Mouse (Mus musculus) hematopoietic stem cell, adult 5-6 weeks (primary cell): ENCODE results near the gene Tead1. TPM values are rescaled to one million over a fixed set of nuclear protein-coding genes. Genes with fewer than 3 reads are reported as not detected.

Experiments
- ATAC-seq, 2 experiments: fragments of 125-278 bp in 1 of 2; replicated peaks in 1 of 2; 2 replicates each; pipeline ENCODE4 v1.8.0; 2016 to 2017; ENCODE audit warnings: inconsistent platforms in 2 of 2, mild to moderate bottlenecking in 2 of 2, moderate number of reproducible peaks in 2 of 2, low read depth in 1 of 2, moderate TSS enrichment in 1 of 2; ENCODE audit not compliant: low FRiP score in 2 of 2, poor library complexity in 2 of 2, severe bottlenecking in 2 of 2, insufficient read depth in 1 of 2, low TSS enrichment in 1 of 2
- total RNA-seq: library from RNA; stranded (forward); fragments of 172-1452, 232-1000 nt; gene quantifications from 2 replicates; pipeline ENCODE4 v1.2.3, GENCODE M21; 2017

Tead1 gene
- total RNA-seq, 1 experiment from 2014 or later = not detected

- no peak for ATAC-seq
Measured at GRCm38 (mm10) chr7:112714783-112715182, 35.7 kb downstream of the Tead1 start.

- ATAC-seq = no peak
Measured at GRCm38 (mm10) chr7:112716701-112717100, 37.6 kb downstream of the Tead1 start.

- ATAC-seq = no peak
Measured at GRCm38 (mm10) chr7:112717676-112718075, 38.6 kb downstream of the Tead1 start.

- no peak for ATAC-seq
Measured at GRCm38 (mm10) chr7:112719394-112720142, 40.5 kb downstream of the Tead1 start.

GRCm38 (mm10) chr7:112720143-112720988, 41.2 kb downstream of the Tead1 start:
- ATAC-seq = no peak; a peak in 1 of 4 replicates

- ATAC-seq = no peak
Measured at GRCm38 (mm10) chr7:112720989-112721337, 41.8 kb downstream of the Tead1 start.

GRCm38 (mm10) chr7:112721859-112722258, 42.7 kb downstream of the Tead1 start:
- no peak for ATAC-seq

GRCm38 (mm10) chr7:112728399-112728798, 49.3 kb downstream of the Tead1 start:
- ATAC-seq = no peak

- no peak for ATAC-seq
Measured at GRCm38 (mm10) chr7:112730209-112730608, 51.1 kb downstream of the Tead1 start.

- ATAC-seq = no peak
Measured at GRCm38 (mm10) chr7:112731584-112731983, 52.5 kb downstream of the Tead1 start.

- no peak for ATAC-seq
Measured at GRCm38 (mm10) chr7:112739174-112739573, 60.1 kb downstream of the Tead1 start.

GRCm38 (mm10) chr7:112741790-112742189, 62.7 kb downstream of the Tead1 start:
- no peak for ATAC-seq

- no peak for ATAC-seq
Measured at GRCm38 (mm10) chr7:112743063-112743462, 63.9 kb downstream of the Tead1 start.

- no peak for ATAC-seq
Measured at GRCm38 (mm10) chr7:112743621-112744395, 64.7 kb downstream of the Tead1 start.

GRCm38 (mm10) chr7:112747187-112747586, 68.1 kb downstream of the Tead1 start:
- no peak for ATAC-seq

- ATAC-seq = no peak
Measured at GRCm38 (mm10) chr7:112747836-112748235, 68.7 kb downstream of the Tead1 start.

GRCm38 (mm10) chr7:112748327-112748726, 69.2 kb downstream of the Tead1 start:
- no peak for ATAC-seq

GRCm38 (mm10) chr7:112750101-112750500, 71.0 kb downstream of the Tead1 start:
- ATAC-seq = no peak
